9 mouse cellular contexts compared by ENCODE assay signal in genomic region chr7:111663139-111664073, GRCm38 (mm10).
DNase-seq lines count a peak whose midpoint lies in the region; ATAC-seq lines count a peak whose summit lies in the region.
"Had no signal": no experiment of that assay in that cellular context is flagged by ENCODE, and none has a peak within 500 bp of the region (broad histone marks: within the 10 kb centered on the region; RNA-seq: fewer than 3 reads in every experiment).

No protein-coding gene starts in this region.

- no peak overlapping the region for H3K4me3 ChIP-seq in kidney, embryonic 16.5 days (ENCODE audit: low read length)
- H3K4me3 ChIP-seq: hindbrain, embryonic 15.5 days had no signal

- 24% methylated on average over 14 of the region's 14 CpGs for WGBS in kidney, embryonic 16.5 days

- no peaks in the 10 kb centered on the region for H3K36me3 ChIP-seq in kidney, embryonic 16.5 days (ENCODE audit: insufficient read depth, low read length)
- H3K36me3 ChIP-seq: hindbrain, embryonic 15.5 days had no signal

- peak; percentile 67; the same call in 1 of the 2 replicates for ATAC-seq in kidney, embryonic 16.5 days (ENCODE audit: low FRiP score, low TSS enrichment)

- no peak overlapping the region for H3K4me2 ChIP-seq in kidney, embryonic 16.5 days (replicated peaks; ENCODE audit: low read depth, low read length)
- H3K4me2 ChIP-seq: hindbrain, embryonic 15.5 days had no signal

- H3K27ac ChIP-seq in kidney, embryonic 16.5 days (ENCODE audit: low read length) = peak overlapping the region; percentile 52
- H3K27ac ChIP-seq: hindbrain, embryonic 15.5 days had no signal

- H3K27me3 ChIP-seq in kidney, embryonic 16.5 days (ENCODE audit: insufficient read depth, low read length) = no peaks in the 10 kb centered on the region
- H3K27me3 ChIP-seq: hindbrain, embryonic 15.5 days had no signal

- no peak overlapping the region for H3K9ac ChIP-seq in kidney, embryonic 16.5 days (replicated peaks; ENCODE audit: low read length)
- H3K9ac ChIP-seq: hindbrain, embryonic 15.5 days had no signal

- peaks cover 14% of the 10 kb centered on the region for H3K4me1 ChIP-seq in kidney, embryonic 16.5 days (ENCODE audit: insufficient read depth, low read length)

- DNase-seq in adrenal gland, postnatal 10 days = peak; percentile 27
- no peak for DNase-seq in adrenal gland, adult 18-20 months (ENCODE audit: low spot score in 2 of 2)
- peak; percentile 14 to 50 for DNase-seq in urinary bladder, postnatal 36 days (ENCODE audit: low spot score in 2 of 2)
- no peak for DNase-seq in urinary bladder, adult 2 months (ENCODE audit: low spot score)
- peak; percentile 60 for DNase-seq in skeletal muscle tissue, adult 2 months (ENCODE audit: low read depth, low spot score)
- DNase-seq in testis, postnatal 10 days (ENCODE audit: low spot score) = no peak
- DNase-seq in c-Kit-positive CD71-positive TER-119-positive erythroid progenitor cells, embryonic 14.5 days (ENCODE audit: low spot score) = no peak

- H3K9me3 ChIP-seq in kidney, embryonic 16.5 days (ENCODE audit: low read length) = no peaks in the 10 kb centered on the region
- H3K9me3 ChIP-seq: hindbrain, embryonic 15.5 days had no signal

Comparison
In these comparisons a context has a peak if more than half of its experiments do, and no peak if none do; other contexts are left out.
1. DNase-seq: peak in adrenal gland, postnatal 10 days (single experiment), urinary bladder, postnatal 36 days (2 of 2) and skeletal muscle tissue, adult 2 months (single experiment); none in adrenal gland, adult 18-20 months (0 of 2), urinary bladder, adult 2 months (single experiment), testis, postnatal 10 days (single experiment) and c-Kit-positive CD71-positive TER-119-positive erythroid progenitor cells, embryonic 14.5 days (single experiment).